Mouse (Mus musculus) midbrain, embryonic 16.5 days (tissue): Measurements from ENCODE around the gene Gpbar1. TPM values are rescaled to one million over a fixed set of nuclear protein-coding genes. Genes with fewer than 3 reads are reported as not detected.
A peak's percentile ranks its signal among the peaks of the same experiment; 100 is the strongest.

Experiments used
- ATAC-seq: fragments of 200-750 bp; cut with Nextera tagmentation; 2 replicates; pipeline ENCODE4 v1.8.0; 2017; ENCODE audit warnings: moderate TSS enrichment
- H3K27ac ChIP-seq: fragments of 300-500 bp; sonication (generic); 2 replicates; pipeline ENCODE4 v1.5.1; 2014; ENCODE audit warnings: mild to moderate bottlenecking, low read length, mixed read lengths
- H3K27me3 ChIP-seq: fragments of 300-500 bp; sonication (generic); 2 replicates; pipeline ENCODE4 v1.6.1; 2014; ENCODE audit warnings: low read depth, low read length, mixed read lengths; ENCODE audit not compliant: control insufficient read depth, insufficient read depth
- H3K36me3 ChIP-seq: fragments of 300-500 bp; sonication (generic); 2 replicates; pipeline ENCODE4 v1.6.1; 2014; ENCODE audit warnings: mild to moderate bottlenecking, low read length, moderate library complexity, mixed read lengths; ENCODE audit not compliant: control insufficient read depth, insufficient read depth
- H3K4me1 ChIP-seq: fragments of 300-500 bp; sonication (generic); 2 replicates; pipeline ENCODE4 v1.6.1; 2014; ENCODE audit warnings: mild to moderate bottlenecking, low read length, mixed read lengths; ENCODE audit not compliant: control insufficient read depth, insufficient read depth
- H3K4me2 ChIP-seq: fragments of 300-500 bp; sonication (generic); 2 replicates; pipeline ENCODE4 v1.6.1; 2014; ENCODE audit warnings: mild to moderate bottlenecking, low read length, mixed read lengths
- H3K4me3 ChIP-seq: fragments of 300-500 bp; sonication (generic); 2 replicates; pipeline ENCODE4 v1.5.1; 2014; ENCODE audit warnings: low read depth, mild to moderate bottlenecking, low read length, moderate library complexity, mixed read lengths
- H3K9ac ChIP-seq: fragments of 300-500 bp; sonication (generic); 2 replicates; pipeline ENCODE4 v1.6.1; 2014; ENCODE audit warnings: low read depth, low read length, mixed read lengths
- H3K9me3 ChIP-seq: fragments of 300-500 bp; sonication (generic); replicated peaks from 2 replicates; pipeline ENCODE4 v1.6.1; 2014; ENCODE audit warnings: mild to moderate bottlenecking, low read length, mixed read lengths; ENCODE audit not compliant: control insufficient read depth, poor library complexity, severe bottlenecking
- WGBS: fragments of 180-500 bp; shearing (Covaris S2); extraction: QIAGEN DNeasy Blood & Tissue Kit; methylation state at CpG from one replicate; pipeline ENCODE4 v1.1.7; 2014; 5-methylcytosine and 5-hydroxymethylcytosine counted together
- polyA plus RNA-seq: library from polyadenylated mRNA; unstranded; fragments of >200 nt; fragmentation: Nextera tagmentation; extraction: Ambion mirVana; gene quantifications from 2 replicates; pipeline ENCODE4 v1.2.1, GENCODE M21; 2015

Gene Gpbar1
- 0.20 and 0.34 TPM in 2 replicates for polyA plus RNA-seq

GRCm38 (mm10) chr1:74278538-74278937 is at the start of gene Gpbar1:
Gene Gpbar1, plus strand, starts transcription at chr1:74278550.
- ATAC-seq: no peak
- H3K4me2 ChIP-seq: no peak within 1 kb of the TSS
- no peaks in the 10 kb centered on the region for H3K9me3 ChIP-seq
- H3K27me3 ChIP-seq: no peaks in the 10 kb centered on the region
- 92% methylated on average over 10 of the region's 10 CpGs for WGBS
- no peak within 1 kb of the TSS for H3K4me3 ChIP-seq
- H3K27ac ChIP-seq: no peak within 1 kb of the TSS
- H3K36me3 ChIP-seq: peaks cover 25% of the 10 kb centered on the region
- H3K4me1 ChIP-seq: peaks cover 9% of the 10 kb centered on the region; the same call in 1 of the 2 replicates
- no peak within 1 kb of the TSS for H3K9ac ChIP-seq

- ATAC-seq: no peak
- H3K27me3 ChIP-seq: no peaks in the 10 kb centered on the region
- no peak overlapping the region for H3K4me2 ChIP-seq
- no peaks in the 10 kb centered on the region for H3K36me3 ChIP-seq
- H3K4me3 ChIP-seq: no peak overlapping the region
- H3K9ac ChIP-seq: no peak overlapping the region
- 69% methylated on average over 2 of the region's 2 CpGs for WGBS
- H3K9me3 ChIP-seq: no peaks in the 10 kb centered on the region
- H3K4me1 ChIP-seq: no peaks in the 10 kb centered on the region
- no peak overlapping the region for H3K27ac ChIP-seq
These were observed 48.4 kb upstream of the Gpbar1 start for GRCm38 (mm10) chr1:74229942-74230341.

- H3K27me3 ChIP-seq: no peaks in the 10 kb centered on the region
- H3K27ac ChIP-seq: no peak overlapping the region
- no CpG with 5 or more reads among the region's 1 CpGs for WGBS
- H3K4me2 ChIP-seq: no peak overlapping the region
- H3K36me3 ChIP-seq: no peaks in the 10 kb centered on the region
- H3K9me3 ChIP-seq: no peaks in the 10 kb centered on the region
- H3K4me1 ChIP-seq: no peaks in the 10 kb centered on the region
- H3K4me3 ChIP-seq: no peak overlapping the region
- ATAC-seq: no peak
- H3K9ac ChIP-seq: no peak overlapping the region
These were observed 47.4 kb upstream of the Gpbar1 start for GRCm38 (mm10) chr1:74230992-74231391.

- Histone ChIP-seq H3K27ac (peak within 1 kb of the TSS; percentile 94), H3K27me3 (no peaks in the 10 kb centered on the region), H3K9me3 (no peaks in the 10 kb centered on the region), H3K4me2 (peak within 1 kb of the TSS; percentile 82), H3K36me3 (no peaks in the 10 kb centered on the region), H3K4me1 (peaks cover 34% of the 10 kb centered on the region), H3K4me3 (peak within 1 kb of the TSS; percentile 96), H3K9ac (peak within 1 kb of the TSS; percentile 97)
- under 1% methylated on average over 53 of the region's 55 CpGs for WGBS
- ATAC-seq: peak; percentile 94
These were observed 42.3 kb upstream of the Gpbar1 start, which contains the start of gene Arpc2 for GRCm38 (mm10) chr1:74235938-74236589. Gene Arpc2, plus strand, starts transcription at chr1:74236084.

GRCm38 (mm10) chr1:74236590-74237317 is 41.6 kb upstream of the Gpbar1 start:
- Histone ChIP-seq H3K27ac (peak overlapping the region; percentile 87), H3K27me3 (no peaks in the 10 kb centered on the region), H3K4me3 (peak overlapping the region; percentile 96), H3K9me3 (no peaks in the 10 kb centered on the region), H3K9ac (peak overlapping the region; percentile 97), H3K4me2 (peak overlapping the region; percentile 68), H3K36me3 (no peaks in the 10 kb centered on the region), H3K4me1 (peaks cover 34% of the 10 kb centered on the region)
- ATAC-seq: peak; percentile 81
- under 1% methylated on average over 52 of the region's 57 CpGs for WGBS

GRCm38 (mm10) chr1:74237671-74238070 is 40.7 kb upstream of the Gpbar1 start:
- Histone ChIP-seq H3K4me1 (peaks cover 34% of the 10 kb centered on the region), H3K4me2 (peak overlapping the region; percentile 68), H3K9ac (peak overlapping the region; percentile 97), H3K9me3 (no peaks in the 10 kb centered on the region), H3K4me3 (peak overlapping the region; percentile 96), H3K27ac (no peak overlapping the region), H3K27me3 (no peaks in the 10 kb centered on the region), H3K36me3 (no peaks in the 10 kb centered on the region)
- 40% methylated on average over 5 of the region's 5 CpGs for WGBS
- no peak for ATAC-seq

GRCm38 (mm10) chr1:74238136-74238535 is 40.2 kb upstream of the Gpbar1 start:
- Histone ChIP-seq H3K4me3 (peak overlapping the region; percentile 96), H3K27me3 (no peaks in the 10 kb centered on the region), H3K27ac (no peak overlapping the region), H3K4me2 (peak overlapping the region; percentile 68), H3K4me1 (peaks cover 34% of the 10 kb centered on the region), H3K9me3 (no peaks in the 10 kb centered on the region), H3K9ac (peak overlapping the region; percentile 97), H3K36me3 (no peaks in the 10 kb centered on the region)
- no peak for ATAC-seq
- WGBS: 78% methylated on average over 1 of the region's 1 CpGs

- Histone ChIP-seq H3K27ac (no peak overlapping the region), H3K4me3 (no peak overlapping the region), H3K9me3 (no peaks in the 10 kb centered on the region), H3K4me1 (peaks cover 34% of the 10 kb centered on the region), H3K9ac (no peak overlapping the region), H3K36me3 (no peaks in the 10 kb centered on the region), H3K27me3 (no peaks in the 10 kb centered on the region), H3K4me2 (peak overlapping the region; percentile 68; the same call in 1 of the 2 replicates)
- no peak for ATAC-seq
- 62% methylated on average over 7 of the region's 7 CpGs for WGBS
These were observed 39.2 kb upstream of the Gpbar1 start for GRCm38 (mm10) chr1:74239162-74239561.

GRCm38 (mm10) chr1:74239618-74240017 is 38.7 kb upstream of the Gpbar1 start:
- H3K36me3 ChIP-seq: no peaks in the 10 kb centered on the region
- peaks cover 34% of the 10 kb centered on the region for H3K4me1 ChIP-seq
- no peaks in the 10 kb centered on the region for H3K27me3 ChIP-seq
- H3K4me3 ChIP-seq: no peak overlapping the region
- WGBS: 59% methylated on average over 11 of the region's 11 CpGs
- no peaks in the 10 kb centered on the region for H3K9me3 ChIP-seq
- 0 out of 2 replicates have a peak overlapping the region, but pooled peaks have one; percentile 26 for H3K9ac ChIP-seq
- peak overlapping the region; percentile 37 for H3K4me2 ChIP-seq
- ATAC-seq: no peak
- H3K27ac ChIP-seq: no peak overlapping the region
